Mouse (Mus musculus) MEL (cell line): ENCODE measurements around the gene Hesx1. TPM values are rescaled to one million over a fixed set of nuclear protein-coding genes. Genes with fewer than 3 reads are reported as not detected.
"Not testable (repeated sequence)": the region's sequence is repeated elsewhere in the genome, so short reads cannot be mapped to it uniquely, and the experiment has no call there.

Experiments used
- DNase-seq: peaks from one replicate; pipeline ENCODE4 v3.0.0; 2011; ENCODE audit warnings: low read depth, low spot score
- H3K27ac ChIP-seq: 2 replicates; pipeline ENCODE4 v1.5.1; 2012; ENCODE audit warnings: low read depth, mild to moderate bottlenecking, control low read depth, low read length, moderate library complexity; ENCODE audit not compliant: control insufficient read depth
- H3K27me3 ChIP-seq, 2 experiments: fragments of 150-350 bp in 1 of 2; sonication (generic) in 1 of 2; 2 replicates each; pipeline ENCODE4 v1.6.1; 2012; ENCODE audit warnings: low read length in 2 of 2, mild to moderate bottlenecking in 2 of 2, improper control_type of control experiment in 1 of 2, moderate library complexity in 1 of 2; ENCODE audit not compliant: insufficient read depth in 2 of 2, control insufficient read depth in 1 of 2
- H3K36me3 ChIP-seq, 2 experiments: 2 replicates each; pipeline ENCODE4 v1.6.1; 2012 to 2014; ENCODE audit warnings: low read length in 2 of 2, improper control_type of control experiment in 1 of 2, inconsistent platforms in 1 of 2, mild to moderate bottlenecking in 1 of 2; ENCODE audit not compliant: insufficient read depth in 2 of 2, control insufficient read depth in 1 of 2
- H3K4me1 ChIP-seq, 2 experiments: fragments of 150-350 bp in 1 of 2; sonication (generic) in 1 of 2; 2 replicates each; pipeline ENCODE4 v1.6.1; 2012; ENCODE audit warnings: low read length in 2 of 2, improper control_type of control experiment in 1 of 2, mild to moderate bottlenecking in 1 of 2; ENCODE audit not compliant: insufficient read depth in 2 of 2, control insufficient read depth in 1 of 2
- H3K4me3 ChIP-seq, 2 experiments: fragments of 150-350 bp in 1 of 2; sonication (generic) in 1 of 2; 2 replicates each; pipeline ENCODE4 v1.5.1; 2012; ENCODE audit warnings: low read depth in 2 of 2, low read length in 2 of 2, mild to moderate bottlenecking in 2 of 2, moderate library complexity in 2 of 2, control low read depth in 1 of 2, improper control_type of control experiment in 1 of 2; ENCODE audit not compliant: control insufficient read depth in 1 of 2, insufficient read depth in 1 of 2
- H3K79me2 ChIP-seq: 2 replicates; pipeline ENCODE4 v1.6.1; 2012; ENCODE audit warnings: mild to moderate bottlenecking, low read length, moderate library complexity; ENCODE audit not compliant: control insufficient read depth, poor library complexity, insufficient read depth
- H3K9ac ChIP-seq: 2 replicates; pipeline ENCODE4 v1.6.1; 2012; ENCODE audit warnings: low read depth, mild to moderate bottlenecking, control low read depth, low read length, moderate library complexity; ENCODE audit not compliant: control insufficient read depth, poor library complexity, severe bottlenecking
- H3K9me3 ChIP-seq: fragments of 150-350 bp; sonication (generic); replicated peaks from 2 replicates; pipeline ENCODE4 v1.6.1; 2012; ENCODE audit warnings: mild to moderate bottlenecking, low read length, improper control_type of control experiment, moderate library complexity; ENCODE audit not compliant: insufficient read depth
- CHD1 ChIP-seq: IDR thresholded peaks from 2 replicates; pipeline ENCODE4 v1.6.1; 2012; ENCODE audit warnings: low read depth, mild to moderate bottlenecking, inconsistent platforms, low read length, improper control_type of control experiment
- CHD2 ChIP-seq: IDR thresholded peaks from 2 replicates; pipeline ENCODE4 v1.6.1; 2011; ENCODE audit warnings: low read length, improper control_type of control experiment
- CTCF ChIP-seq, 3 experiments: IDR thresholded peaks in 2 of 3; conservative IDR thresholded peaks in 1 of 3; 2 replicates each; pipeline ENCODE4 v1.5.1; 2011 to 2012; ENCODE audit warnings: low read length in 3 of 3, low read depth in 2 of 3, mild to moderate bottlenecking in 2 of 3, improper control_type of control experiment in 1 of 3, inconsistent platforms in 1 of 3, mixed read lengths in 1 of 3, moderate library complexity in 1 of 3; ENCODE audit not compliant: control insufficient read depth in 1 of 3, insufficient read depth in 1 of 3, poor library complexity in 1 of 3, severe bottlenecking in 1 of 3
- ELF1 ChIP-seq: IDR thresholded peaks from 2 replicates; pipeline ENCODE4 v1.6.1; 2014; ENCODE audit warnings: low read depth, mild to moderate bottlenecking, inconsistent platforms, low read length, improper control_type of control experiment, moderate library complexity
- EP300 ChIP-seq, 2 experiments: IDR thresholded peaks; 2 replicates each; pipeline ENCODE4 v1.6.1; 2011; ENCODE audit warnings: improper control_type of control experiment in 2 of 2, low read length in 2 of 2, low read depth in 1 of 2, mild to moderate bottlenecking in 1 of 2
- GATA1 ChIP-seq: IDR thresholded peaks from 2 replicates; pipeline ENCODE4 v1.6.1; 2011; ENCODE audit warnings: low read depth, low read length, improper control_type of control experiment
- HCFC1 ChIP-seq: IDR thresholded peaks from 2 replicates; pipeline ENCODE4 v1.6.1; 2012; ENCODE audit warnings: low read depth, mild to moderate bottlenecking, inconsistent platforms, low read length, improper control_type of control experiment, moderate library complexity
- JUND ChIP-seq: IDR thresholded peaks from 2 replicates; pipeline ENCODE4 v1.6.1; 2011; ENCODE audit warnings: low read depth, mild to moderate bottlenecking, improper control_type of control experiment, low read length
- KAT2A ChIP-seq: conservative IDR thresholded peaks from 2 replicates; pipeline ENCODE4 v1.6.1; 2012; ENCODE audit warnings: low read depth, low read length, improper control_type of control experiment, inconsistent platforms
- MEF2A ChIP-seq: IDR thresholded peaks from 2 replicates; pipeline ENCODE4 v1.6.1; 2014; ENCODE audit warnings: low read depth, mild to moderate bottlenecking, inconsistent platforms, low read length, improper control_type of control experiment; ENCODE audit not compliant: poor library complexity, insufficient replicate concordance, severe bottlenecking; ENCODE audit errors: extremely low read depth
- MXI1 ChIP-seq: IDR thresholded peaks from 2 replicates; pipeline ENCODE4 v1.6.1; 2011; ENCODE audit warnings: mild to moderate bottlenecking, low read depth, low read length, improper control_type of control experiment
- MYB ChIP-seq: IDR thresholded peaks from 2 replicates; pipeline ENCODE4 v1.6.1; 2011; ENCODE audit warnings: mild to moderate bottlenecking, low read depth, low read length, improper control_type of control experiment
- NRF1 ChIP-seq: IDR thresholded peaks from 2 replicates; pipeline ENCODE4 v1.6.1; 2014; ENCODE audit warnings: low read depth, mild to moderate bottlenecking, inconsistent platforms, low read length, improper control_type of control experiment, moderate library complexity; ENCODE audit not compliant: poor library complexity, insufficient read depth, severe bottlenecking
- POLR2AphosphoS5 ChIP-seq: IDR thresholded peaks from 2 replicates; pipeline ENCODE4 v1.6.1; 2012; ENCODE audit warnings: low read depth, borderline replicate concordance, mild to moderate bottlenecking, inconsistent platforms, low read length, moderate library complexity, mixed read lengths
- RCOR1 ChIP-seq: IDR thresholded peaks from 2 replicates; pipeline ENCODE4 v1.6.1; 2012; ENCODE audit warnings: low read depth, mild to moderate bottlenecking, inconsistent platforms, low read length, improper control_type of control experiment
- SMC3 ChIP-seq: IDR thresholded peaks from 2 replicates; pipeline ENCODE4 v1.6.1; 2011; ENCODE audit warnings: low read depth, low read length, improper control_type of control experiment
- USF2 ChIP-seq, 2 experiments: IDR thresholded peaks; 2 replicates each; pipeline ENCODE4 v1.6.1; 2011 to 2012; ENCODE audit warnings: improper control_type of control experiment in 2 of 2, low read length in 2 of 2, borderline replicate concordance in 1 of 2, inconsistent platforms in 1 of 2, low read depth in 1 of 2, mild to moderate bottlenecking in 1 of 2; ENCODE audit not compliant: insufficient read depth in 1 of 2
- ZC3H11A ChIP-seq: IDR thresholded peaks from 2 replicates; pipeline ENCODE4 v1.6.1; 2012; ENCODE audit warnings: low read depth, mild to moderate bottlenecking, inconsistent platforms, low read length, improper control_type of control experiment
- ZMIZ1 ChIP-seq: IDR thresholded peaks from 2 replicates; pipeline ENCODE4 v1.6.1; 2012; ENCODE audit warnings: low read depth, mild to moderate bottlenecking, inconsistent platforms, low read length, improper control_type of control experiment, moderate library complexity
- ZNF384 ChIP-seq: IDR thresholded peaks from 2 replicates; pipeline ENCODE4 v1.6.1; 2012; ENCODE audit warnings: low read depth, mild to moderate bottlenecking, inconsistent platforms, low read length, improper control_type of control experiment
- polyA plus RNA-seq, 2 experiments: library from polyadenylated mRNA; stranded (reverse) in 1 of 2; unstranded in 1 of 2; fragments of >175 nt in 1 of 2; fragments of >200 nt in 1 of 2; gene quantifications; 2 replicates each; pipeline versions ENCODE4 v1.2.1 to v1.2.4; 2012; ENCODE audit warnings: low replicate concordance in 2 of 2, low read depth in 1 of 2; ENCODE audit not compliant: insufficient read length in 2 of 2, insufficient read depth in 1 of 2, missing spikeins in 1 of 2
- total RNA-seq: library from RNA; depleted of rRNA; stranded (reverse); fragments of 300-350 nt; gene quantifications from 2 replicates; pipeline ENCODE4 v1.2.3, GENCODE M21; 2012; rRNA removed

Gene Hesx1
- not detected in 2 replicates for total RNA-seq
- not detected for polyA plus RNA-seq

DNA sequence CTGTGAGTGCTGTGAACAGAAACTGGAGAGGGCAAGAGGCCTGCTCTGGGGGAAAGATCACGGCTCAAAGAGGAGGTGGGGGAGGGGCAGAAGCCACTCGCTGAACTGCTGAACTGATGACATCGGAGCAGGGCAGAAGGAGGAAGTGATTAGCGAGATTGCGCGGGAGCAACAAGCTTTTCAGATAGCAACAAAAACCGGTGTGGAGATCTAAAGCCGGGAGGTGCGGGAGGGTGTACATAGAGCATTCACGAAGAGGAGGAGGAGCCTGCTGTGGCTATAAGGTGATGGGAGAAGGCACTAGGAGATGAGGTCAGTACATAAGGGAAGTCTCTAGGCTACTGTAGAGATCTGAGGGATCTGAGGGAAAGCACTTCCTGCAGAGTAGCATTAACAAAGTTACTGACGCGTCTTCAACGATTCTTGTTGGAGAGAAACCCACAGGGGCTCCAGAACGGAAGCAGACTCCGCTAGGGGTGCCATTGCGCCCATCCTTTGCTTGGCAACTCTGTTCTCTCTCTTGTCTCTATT lies at the start of gene Hesx1:
Hesx1 (plus strand) TSS at position 206 of the 531 bp plus-strand sequence.
- Histone ChIP-seq H3K79me2 (no peaks in the 10 kb centered on the region), H3K36me3 (no peaks in the 10 kb centered on the region; a peak in 1 of 4 replicates), H3K27me3 (peaks cover 4 to 6% of the 10 kb centered on the region in 2 experiments), H3K4me1 (peaks cover 0 to 6% of the 10 kb centered on the region in 2 experiments; a peak in 2 of 4 replicates), H3K9me3 (no peaks in the 10 kb centered on the region)
- DNase-seq: peak; percentile 60
- TF ChIP-seq EP300 (IDR thresholded peaks at IDR 0.05; ENCODE audit: low read depth in 1 of 2, low read length in 2 of 2) (peak in 1 of 2 experiments; percentile 42; a peak in 1 of 4 replicates), RCOR1 (peak; percentile 41; the same call in 1 of the 2 replicates), CHD2 (no peak), ELF1 (no peak), NRF1 (peak; percentile 33; the same call in 1 of the 2 replicates), GATA1 (peak; percentile 37; the same call in 1 of the 2 replicates)
- TF ChIP-seq, all 39 proteins: peak for 4
- Histone ChIP-seq H3K9ac (no peak within 1 kb of the TSS), H3K4me3 (no peak within 1 kb of the TSS; a peak in 1 of 4 replicates), H3K27ac (no peak within 1 kb of the TSS)

- H3K27me3 ChIP-seq, H3K4me3 ChIP-seq, H3K9ac ChIP-seq, H3K79me2 ChIP-seq, H3K9me3 ChIP-seq, H3K27ac ChIP-seq, H3K4me1 ChIP-seq, DNase-seq, H3K36me3 ChIP-seq: not testable (repeated sequence)
These were observed 38.1 kb upstream of the Hesx1 start for GRCm38 (mm10) chr14:26956139-26956538.

GRCm38 (mm10) chr14:26960518-26960917 lies 33.7 kb upstream of the Hesx1 start:
- TF ChIP-seq CTCF (IDR thresholded peaks at IDR 0.05 in 2 of 3, conservative IDR thresholded peaks at IDR 0.05 in 1 of 3; ENCODE audit: control insufficient read depth in 1 of 3, insufficient read depth in 1 of 3, low read depth in 2 of 3, low read length in 3 of 3, poor library complexity in 1 of 3, severe bottlenecking in 1 of 3) (no peak), USF2 (IDR thresholded peaks at IDR 0.05; ENCODE audit: borderline replicate concordance in 1 of 2, insufficient read depth in 1 of 2, low read depth in 1 of 2, low read length in 2 of 2) (no peak), MEF2A (no peak), KAT2A (no peak), MXI1 (no peak), ZC3H11A (no peak), SMC3 (no peak), POLR2AphosphoS5 (no peak), RCOR1 (no peak), JUND (no peak), ZNF384 (no peak), ZMIZ1 (no peak), CHD1 (no peak), GATA1 (no peak), HCFC1 (no peak), MYB (no peak), CHD2 (no peak)
- Histone ChIP-seq H3K4me1 (no peaks in the 10 kb centered on the region), H3K9me3 (no peaks in the 10 kb centered on the region), H3K79me2 (no peaks in the 10 kb centered on the region), H3K36me3 (peaks cover 0 to 2% of the 10 kb centered on the region in 2 experiments; a peak in 1 of 4 replicates), H3K27me3 (no peaks in the 10 kb centered on the region), H3K27ac (no peak overlapping the region), H3K9ac (no peak overlapping the region), H3K4me3 (no peak overlapping the region)
- DNase-seq: no peak
